Mouse (Mus musculus): ENCODE measurements at regions not wholly inside any gene's neighbourhood (a gene's known extent, or its start where the extent isn't known, plus 50 kb on each side); places are given as distances from the start of the nearest gene placed in this dataset.

DNA sequence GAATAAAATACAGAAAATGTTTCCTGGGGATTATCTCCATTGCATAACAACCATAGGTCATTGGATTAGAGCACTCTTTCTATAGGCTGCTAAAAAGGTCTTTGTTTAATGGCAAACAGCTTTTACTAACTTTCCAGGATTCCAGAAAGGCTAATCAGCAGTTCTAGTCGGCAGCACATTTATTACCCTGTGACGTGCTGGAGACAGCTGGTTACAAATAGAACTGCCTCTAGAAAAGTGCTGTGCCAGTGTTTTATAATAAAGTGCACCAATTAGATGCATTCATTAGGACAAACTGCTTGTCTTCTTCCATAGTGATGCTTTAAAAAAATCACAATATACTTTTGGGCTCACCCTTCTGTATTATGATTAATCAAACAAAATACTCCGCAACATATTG is 466.2 kb downstream of the Pabpc4l start:
- peak; percentile 36 for DNase-seq (ENCODE audit: low read depth, low spot score)

DNA sequence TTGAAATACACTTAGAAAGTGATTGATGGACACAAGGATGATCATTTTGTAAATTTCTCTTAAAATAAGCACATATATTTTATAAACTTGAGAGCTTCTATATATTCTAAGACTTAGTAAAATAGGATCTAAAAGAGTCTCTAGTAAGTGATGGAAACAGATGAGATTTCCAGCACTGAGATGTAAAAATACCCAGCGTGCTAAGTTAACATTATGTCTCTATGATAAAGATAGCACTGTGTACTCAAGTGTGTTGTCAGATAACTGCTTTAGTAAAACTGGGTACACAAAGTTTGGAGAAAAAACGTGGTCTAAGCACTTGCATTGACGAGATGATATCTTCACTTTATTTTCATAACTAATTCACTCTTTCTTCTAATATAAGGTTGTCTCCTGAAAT is 479.4 kb downstream of the Pabpc4l start:
- DNase-seq (ENCODE audit: low read depth, low spot score): no peak

GRCm38 (mm10) chr3:45934435-45934834 is 513.6 kb downstream of the Pabpc4l start:
- no peak for DNase-seq (ENCODE audit: low read depth, low spot score)

- DNase-seq (ENCODE audit: low read depth, low spot score): no peak
These were observed 523.7 kb downstream of the Pabpc4l start for GRCm38 (mm10) chr3:45924338-45924737.
